Mouse (Mus musculus) MEL (cell line): ENCODE results near the gene Nwd1. TPM values are rescaled to one million over a fixed set of nuclear protein-coding genes. Genes with fewer than 3 reads are reported as not detected.

Experiments used
- DNase-seq: peaks from one replicate; pipeline ENCODE4 v3.0.0; 2011; ENCODE audit warnings: low read depth, low spot score
- H3K27ac ChIP-seq: 2 replicates; pipeline ENCODE4 v1.5.1; 2012; ENCODE audit warnings: low read depth, mild to moderate bottlenecking, control low read depth, low read length, moderate library complexity; ENCODE audit not compliant: control insufficient read depth
- H3K27me3 ChIP-seq, 2 experiments: fragments of 150-350 bp in 1 of 2; sonication (generic) in 1 of 2; 2 replicates each; pipeline ENCODE4 v1.6.1; 2012; ENCODE audit warnings: low read length in 2 of 2, mild to moderate bottlenecking in 2 of 2, improper control_type of control experiment in 1 of 2, moderate library complexity in 1 of 2; ENCODE audit not compliant: insufficient read depth in 2 of 2, control insufficient read depth in 1 of 2
- H3K36me3 ChIP-seq, 2 experiments: 2 replicates each; pipeline ENCODE4 v1.6.1; 2012 to 2014; ENCODE audit warnings: low read length in 2 of 2, improper control_type of control experiment in 1 of 2, inconsistent platforms in 1 of 2, mild to moderate bottlenecking in 1 of 2; ENCODE audit not compliant: insufficient read depth in 2 of 2, control insufficient read depth in 1 of 2
- H3K4me1 ChIP-seq, 2 experiments: fragments of 150-350 bp in 1 of 2; sonication (generic) in 1 of 2; 2 replicates each; pipeline ENCODE4 v1.6.1; 2012; ENCODE audit warnings: low read length in 2 of 2, improper control_type of control experiment in 1 of 2, mild to moderate bottlenecking in 1 of 2; ENCODE audit not compliant: insufficient read depth in 2 of 2, control insufficient read depth in 1 of 2
- H3K4me3 ChIP-seq, 2 experiments: fragments of 150-350 bp in 1 of 2; sonication (generic) in 1 of 2; 2 replicates each; pipeline ENCODE4 v1.5.1; 2012; ENCODE audit warnings: low read depth in 2 of 2, low read length in 2 of 2, mild to moderate bottlenecking in 2 of 2, moderate library complexity in 2 of 2, control low read depth in 1 of 2, improper control_type of control experiment in 1 of 2; ENCODE audit not compliant: control insufficient read depth in 1 of 2, insufficient read depth in 1 of 2
- H3K79me2 ChIP-seq: 2 replicates; pipeline ENCODE4 v1.6.1; 2012; ENCODE audit warnings: mild to moderate bottlenecking, low read length, moderate library complexity; ENCODE audit not compliant: control insufficient read depth, poor library complexity, insufficient read depth
- H3K9ac ChIP-seq: 2 replicates; pipeline ENCODE4 v1.6.1; 2012; ENCODE audit warnings: low read depth, mild to moderate bottlenecking, control low read depth, low read length, moderate library complexity; ENCODE audit not compliant: control insufficient read depth, poor library complexity, severe bottlenecking
- H3K9me3 ChIP-seq: fragments of 150-350 bp; sonication (generic); replicated peaks from 2 replicates; pipeline ENCODE4 v1.6.1; 2012; ENCODE audit warnings: mild to moderate bottlenecking, low read length, improper control_type of control experiment, moderate library complexity; ENCODE audit not compliant: insufficient read depth
- BHLHE40 ChIP-seq: IDR thresholded peaks from 2 replicates; pipeline ENCODE4 v1.6.1; 2012; ENCODE audit warnings: low read depth, mild to moderate bottlenecking, inconsistent platforms, low read length, improper control_type of control experiment, borderline replicate concordance
- CHD2 ChIP-seq: IDR thresholded peaks from 2 replicates; pipeline ENCODE4 v1.6.1; 2011; ENCODE audit warnings: low read length, improper control_type of control experiment
- CTCF ChIP-seq, 3 experiments: IDR thresholded peaks in 2 of 3; conservative IDR thresholded peaks in 1 of 3; 2 replicates each; pipeline ENCODE4 v1.5.1; 2011 to 2012; ENCODE audit warnings: low read length in 3 of 3, low read depth in 2 of 3, mild to moderate bottlenecking in 2 of 3, improper control_type of control experiment in 1 of 3, inconsistent platforms in 1 of 3, mixed read lengths in 1 of 3, moderate library complexity in 1 of 3; ENCODE audit not compliant: control insufficient read depth in 1 of 3, insufficient read depth in 1 of 3, poor library complexity in 1 of 3, severe bottlenecking in 1 of 3
- E2F4 ChIP-seq: IDR thresholded peaks from 2 replicates; pipeline ENCODE4 v1.6.1; 2011; ENCODE audit warnings: low read depth, low read length, improper control_type of control experiment, borderline replicate concordance
- ELF1 ChIP-seq: IDR thresholded peaks from 2 replicates; pipeline ENCODE4 v1.6.1; 2014; ENCODE audit warnings: low read depth, mild to moderate bottlenecking, inconsistent platforms, low read length, improper control_type of control experiment, moderate library complexity
- EP300 ChIP-seq, 2 experiments: IDR thresholded peaks; 2 replicates each; pipeline ENCODE4 v1.6.1; 2011; ENCODE audit warnings: improper control_type of control experiment in 2 of 2, low read length in 2 of 2, low read depth in 1 of 2, mild to moderate bottlenecking in 1 of 2
- ETS1 ChIP-seq: IDR thresholded peaks from 2 replicates; pipeline ENCODE4 v1.6.1; 2012; ENCODE audit warnings: low read depth, mild to moderate bottlenecking, inconsistent platforms, low read length, improper control_type of control experiment, moderate library complexity
- GABPA ChIP-seq: IDR thresholded peaks from 2 replicates; pipeline ENCODE4 v1.6.1; 2012; ENCODE audit warnings: low read depth, mild to moderate bottlenecking, inconsistent platforms, low read length, improper control_type of control experiment, moderate library complexity
- GATA1 ChIP-seq: IDR thresholded peaks from 2 replicates; pipeline ENCODE4 v1.6.1; 2011; ENCODE audit warnings: low read depth, low read length, improper control_type of control experiment
- HCFC1 ChIP-seq: IDR thresholded peaks from 2 replicates; pipeline ENCODE4 v1.6.1; 2012; ENCODE audit warnings: low read depth, mild to moderate bottlenecking, inconsistent platforms, low read length, improper control_type of control experiment, moderate library complexity
- JUND ChIP-seq: IDR thresholded peaks from 2 replicates; pipeline ENCODE4 v1.6.1; 2011; ENCODE audit warnings: low read depth, mild to moderate bottlenecking, improper control_type of control experiment, low read length
- KAT2A ChIP-seq: conservative IDR thresholded peaks from 2 replicates; pipeline ENCODE4 v1.6.1; 2012; ENCODE audit warnings: low read depth, low read length, improper control_type of control experiment, inconsistent platforms
- MAFK ChIP-seq: IDR thresholded peaks from 2 replicates; pipeline ENCODE4 v1.6.1; 2011; ENCODE audit warnings: low read depth, mild to moderate bottlenecking, low read length, improper control_type of control experiment, borderline replicate concordance
- MAX ChIP-seq: IDR thresholded peaks from 2 replicates; pipeline ENCODE4 v1.6.1; 2011; ENCODE audit warnings: low read length, improper control_type of control experiment
- MAZ ChIP-seq: IDR thresholded peaks from 2 replicates; pipeline ENCODE4 v1.6.1; 2012; ENCODE audit warnings: low read depth, mild to moderate bottlenecking, inconsistent platforms, low read length, improper control_type of control experiment
- MEF2A ChIP-seq: IDR thresholded peaks from 2 replicates; pipeline ENCODE4 v1.6.1; 2014; ENCODE audit warnings: low read depth, mild to moderate bottlenecking, inconsistent platforms, low read length, improper control_type of control experiment; ENCODE audit not compliant: poor library complexity, insufficient replicate concordance, severe bottlenecking; ENCODE audit errors: extremely low read depth
- MXI1 ChIP-seq: IDR thresholded peaks from 2 replicates; pipeline ENCODE4 v1.6.1; 2011; ENCODE audit warnings: mild to moderate bottlenecking, low read depth, low read length, improper control_type of control experiment
- MYB ChIP-seq: IDR thresholded peaks from 2 replicates; pipeline ENCODE4 v1.6.1; 2011; ENCODE audit warnings: mild to moderate bottlenecking, low read depth, low read length, improper control_type of control experiment
- MYC ChIP-seq: IDR thresholded peaks from 2 replicates; pipeline ENCODE4 v1.6.1; 2011; ENCODE audit warnings: low read depth, mild to moderate bottlenecking, low read length, improper control_type of control experiment, moderate library complexity
- NELFE ChIP-seq: IDR thresholded peaks from 2 replicates; pipeline ENCODE4 v1.6.1; 2011; ENCODE audit warnings: low read depth, low read length, improper control_type of control experiment
- NRF1 ChIP-seq: IDR thresholded peaks from 2 replicates; pipeline ENCODE4 v1.6.1; 2014; ENCODE audit warnings: low read depth, mild to moderate bottlenecking, inconsistent platforms, low read length, improper control_type of control experiment, moderate library complexity; ENCODE audit not compliant: poor library complexity, insufficient read depth, severe bottlenecking
- POLR2A ChIP-seq, 2 experiments: IDR thresholded peaks; 2 replicates each; pipeline ENCODE4 v1.6.1; 2011 to 2012; ENCODE audit warnings: low read length in 2 of 2, mild to moderate bottlenecking in 2 of 2, control low read depth in 1 of 2, improper control_type of control experiment in 1 of 2, low read depth in 1 of 2, moderate library complexity in 1 of 2; ENCODE audit not compliant: control insufficient read depth in 1 of 2, insufficient read depth in 1 of 2, poor library complexity in 1 of 2
- POLR2AphosphoS2 ChIP-seq: IDR thresholded peaks from 2 replicates; pipeline ENCODE4 v1.6.1; 2011; ENCODE audit warnings: low read length, improper control_type of control experiment
- POLR2AphosphoS5 ChIP-seq: IDR thresholded peaks from 2 replicates; pipeline ENCODE4 v1.6.1; 2012; ENCODE audit warnings: low read depth, borderline replicate concordance, mild to moderate bottlenecking, inconsistent platforms, low read length, moderate library complexity, mixed read lengths
- RAD21 ChIP-seq: IDR thresholded peaks from 2 replicates; pipeline ENCODE4 v1.6.1; 2011; ENCODE audit warnings: mild to moderate bottlenecking, low read depth, low read length, improper control_type of control experiment
- RCOR1 ChIP-seq: IDR thresholded peaks from 2 replicates; pipeline ENCODE4 v1.6.1; 2012; ENCODE audit warnings: low read depth, mild to moderate bottlenecking, inconsistent platforms, low read length, improper control_type of control experiment
- SIN3A ChIP-seq: IDR thresholded peaks from 2 replicates; pipeline ENCODE4 v1.6.1; 2012; ENCODE audit warnings: low read length, improper control_type of control experiment, inconsistent platforms
- SMC3 ChIP-seq: IDR thresholded peaks from 2 replicates; pipeline ENCODE4 v1.6.1; 2011; ENCODE audit warnings: low read depth, low read length, improper control_type of control experiment
- TAL1 ChIP-seq: IDR thresholded peaks from 2 replicates; pipeline ENCODE4 v1.6.1; 2012; ENCODE audit warnings: mild to moderate bottlenecking, inconsistent platforms, low read length, moderate library complexity, mixed read lengths
- TBP ChIP-seq: IDR thresholded peaks from 2 replicates; pipeline ENCODE4 v1.8.0; 2011; ENCODE audit warnings: low read depth, low read length, improper control_type of control experiment
- TCF12 ChIP-seq: IDR thresholded peaks from 2 replicates; pipeline ENCODE4 v1.6.1; 2014; ENCODE audit warnings: low read depth, mild to moderate bottlenecking, inconsistent platforms, low read length, improper control_type of control experiment, moderate library complexity
- UBTF ChIP-seq: IDR thresholded peaks from 2 replicates; pipeline ENCODE4 v1.6.1; 2012; ENCODE audit warnings: low read depth, mild to moderate bottlenecking, inconsistent platforms, low read length, improper control_type of control experiment, moderate library complexity, borderline replicate concordance; ENCODE audit not compliant: insufficient read depth
- USF1 ChIP-seq: IDR thresholded peaks from 2 replicates; pipeline ENCODE4 v1.6.1; 2014; ENCODE audit warnings: low read depth, mild to moderate bottlenecking, inconsistent platforms, low read length, improper control_type of control experiment, moderate library complexity
- USF2 ChIP-seq, 2 experiments: IDR thresholded peaks; 2 replicates each; pipeline ENCODE4 v1.6.1; 2011 to 2012; ENCODE audit warnings: improper control_type of control experiment in 2 of 2, low read length in 2 of 2, borderline replicate concordance in 1 of 2, inconsistent platforms in 1 of 2, low read depth in 1 of 2, mild to moderate bottlenecking in 1 of 2; ENCODE audit not compliant: insufficient read depth in 1 of 2
- ZC3H11A ChIP-seq: IDR thresholded peaks from 2 replicates; pipeline ENCODE4 v1.6.1; 2012; ENCODE audit warnings: low read depth, mild to moderate bottlenecking, inconsistent platforms, low read length, improper control_type of control experiment
- ZKSCAN1 ChIP-seq: IDR thresholded peaks from 2 replicates; pipeline ENCODE4 v1.6.1; 2012; ENCODE audit warnings: low read depth, mild to moderate bottlenecking, inconsistent platforms, low read length, improper control_type of control experiment, moderate library complexity
- ZMIZ1 ChIP-seq: IDR thresholded peaks from 2 replicates; pipeline ENCODE4 v1.6.1; 2012; ENCODE audit warnings: low read depth, mild to moderate bottlenecking, inconsistent platforms, low read length, improper control_type of control experiment, moderate library complexity
- ZNF384 ChIP-seq: IDR thresholded peaks from 2 replicates; pipeline ENCODE4 v1.6.1; 2012; ENCODE audit warnings: low read depth, mild to moderate bottlenecking, inconsistent platforms, low read length, improper control_type of control experiment
- polyA plus RNA-seq, 2 experiments: library from polyadenylated mRNA; stranded (reverse) in 1 of 2; unstranded in 1 of 2; fragments of >175 nt in 1 of 2; fragments of >200 nt in 1 of 2; gene quantifications; 2 replicates each; pipeline versions ENCODE4 v1.2.1 to v1.2.4; 2012; ENCODE audit warnings: low replicate concordance in 2 of 2, low read depth in 1 of 2; ENCODE audit not compliant: insufficient read length in 2 of 2, insufficient read depth in 1 of 2, missing spikeins in 1 of 2
- total RNA-seq: library from RNA; depleted of rRNA; stranded (reverse); fragments of 300-350 nt; gene quantifications from 2 replicates; pipeline ENCODE4 v1.2.3, GENCODE M21; 2012

Gene Nwd1
- total and polyA plus RNA-seq, 3 experiments: 0.03 TPM; not detected in 2

GRCm38 (mm10) chr8:72650697-72651096, 4.2 kb downstream of the Nwd1 start:
- H3K9me3 ChIP-seq: no peaks in the 10 kb centered on the region
- peaks cover 0 to 9% of the 10 kb centered on the region in 2 experiments; a peak in 2 of 4 replicates for H3K36me3 ChIP-seq
- DNase-seq: peak; percentile 51
- peaks cover 0 to 24% of the 10 kb centered on the region in 2 experiments; a peak in 2 of 4 replicates for H3K4me1 ChIP-seq
- no peaks in the 10 kb centered on the region for H3K79me2 ChIP-seq
- no peak overlapping the region for H3K4me3 ChIP-seq
- no peak overlapping the region for H3K9ac ChIP-seq
- no peak overlapping the region for H3K27ac ChIP-seq
- H3K27me3 ChIP-seq: no peaks in the 10 kb centered on the region
- TF ChIP-seq MYB (no peak), ZC3H11A (no peak), GATA1 (peak; percentile 53), MXI1 (no peak), EP300 (IDR thresholded peaks at IDR 0.05; ENCODE audit: low read depth in 1 of 2, low read length in 2 of 2) (peak; percentile 33 to 61), UBTF (no peak), RCOR1 (peak; percentile 43; the same call in 1 of the 2 replicates), E2F4 (no peak), POLR2AphosphoS5 (no peak), KAT2A (no peak), POLR2AphosphoS2 (no peak), MEF2A (no peak), ELF1 (no peak), RAD21 (no peak), POLR2A (IDR thresholded peaks at IDR 0.05; ENCODE audit: control insufficient read depth in 1 of 2, insufficient read depth in 1 of 2, low read depth in 1 of 2, low read length in 2 of 2, poor library complexity in 1 of 2) (no peak), TAL1 (peak; percentile 37; the same call in 1 of the 2 replicates), MAZ (no peak), TBP (no peak), JUND (no peak), USF2 (IDR thresholded peaks at IDR 0.05; ENCODE audit: borderline replicate concordance in 1 of 2, insufficient read depth in 1 of 2, low read depth in 1 of 2, low read length in 2 of 2) (no peak), NRF1 (no peak), ZNF384 (peak; percentile 54), SIN3A (no peak), MAX (no peak), ZKSCAN1 (no peak), CHD2 (no peak), GABPA (no peak), HCFC1 (no peak), TCF12 (peak; percentile 59), NELFE (no peak), CTCF (IDR thresholded peaks at IDR 0.05 in 2 of 3, conservative IDR thresholded peaks at IDR 0.05 in 1 of 3; ENCODE audit: control insufficient read depth in 1 of 3, insufficient read depth in 1 of 3, low read depth in 2 of 3, low read length in 3 of 3, poor library complexity in 1 of 3, severe bottlenecking in 1 of 3) (no peak), ZMIZ1 (no peak), BHLHE40 (no peak), MYC (no peak), ETS1 (no peak), SMC3 (no peak), MAFK (no peak), USF1 (no peak)
